Mouse (Mus musculus) thymus, postnatal 36 days (tissue): Measurements from ENCODE around the gene Snx29.

Experiments
- DNase-seq, 2 experiments: peaks; one replicate each; pipeline ENCODE4 v3.0.0; 2022; ENCODE audit warnings: mixed read lengths in 2 of 2

Snx29 gene

GRCm38 (mm10) chr16:11747867-11748266 is 425.2 kb downstream of the Snx29 start:
- no peak for DNase-seq

DNA sequence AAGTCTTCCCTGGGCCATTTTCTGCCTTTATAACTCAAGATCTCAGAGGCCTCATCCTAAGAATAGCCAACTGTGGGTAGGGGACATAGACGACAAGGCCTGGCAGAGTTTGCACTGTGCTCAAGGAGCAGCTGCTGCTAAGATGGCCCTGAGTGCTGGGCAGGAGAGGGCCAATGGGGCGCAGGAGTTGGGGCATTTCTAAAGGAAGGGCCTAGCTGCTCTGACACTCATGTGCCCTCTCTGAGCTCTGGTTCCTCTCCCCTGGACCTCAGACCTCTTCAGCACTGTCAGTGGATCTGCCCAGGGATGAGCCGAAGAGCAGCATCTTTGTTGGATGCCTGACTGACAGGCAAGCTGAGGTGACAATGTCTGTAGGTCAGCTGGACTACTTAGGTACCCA is 426.4 kb downstream of the Snx29 start:
- DNase-seq: no peak

GRCm38 (mm10) chr16:11750605-11751004 is 427.9 kb downstream of the Snx29 start:
- DNase-seq: no peak

DNA sequence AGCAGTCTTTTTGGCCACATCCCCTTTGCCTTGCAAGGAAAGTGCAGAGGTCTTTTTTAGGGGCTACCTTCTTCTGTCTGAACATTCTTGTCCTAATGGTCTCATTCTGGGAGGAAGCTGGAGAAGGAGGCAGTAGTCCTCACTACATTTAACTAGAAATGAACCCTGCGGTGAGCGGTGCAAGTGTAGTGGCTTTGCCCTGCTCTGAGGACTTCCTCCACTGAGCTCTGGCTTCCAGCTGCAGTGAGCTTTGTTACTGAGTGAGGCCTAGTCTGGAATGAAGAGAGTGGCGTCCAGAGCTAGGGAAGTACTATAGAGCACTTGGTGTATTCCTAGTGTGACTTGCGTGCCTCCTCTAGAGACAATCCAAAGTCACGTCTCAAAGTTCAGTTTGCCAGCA is 429.8 kb downstream of the Snx29 start:
- DNase-seq: no peak

- no peak for DNase-seq
Measured at GRCm38 (mm10) chr16:11753466-11753865, 430.8 kb downstream of the Snx29 start.

GRCm38 (mm10) chr16:11754136-11754535 is 431.4 kb downstream of the Snx29 start:
- DNase-seq: no peak

- no peak for DNase-seq
Measured at GRCm38 (mm10) chr16:11755281-11756066, 432.8 kb downstream of the Snx29 start.

DNA sequence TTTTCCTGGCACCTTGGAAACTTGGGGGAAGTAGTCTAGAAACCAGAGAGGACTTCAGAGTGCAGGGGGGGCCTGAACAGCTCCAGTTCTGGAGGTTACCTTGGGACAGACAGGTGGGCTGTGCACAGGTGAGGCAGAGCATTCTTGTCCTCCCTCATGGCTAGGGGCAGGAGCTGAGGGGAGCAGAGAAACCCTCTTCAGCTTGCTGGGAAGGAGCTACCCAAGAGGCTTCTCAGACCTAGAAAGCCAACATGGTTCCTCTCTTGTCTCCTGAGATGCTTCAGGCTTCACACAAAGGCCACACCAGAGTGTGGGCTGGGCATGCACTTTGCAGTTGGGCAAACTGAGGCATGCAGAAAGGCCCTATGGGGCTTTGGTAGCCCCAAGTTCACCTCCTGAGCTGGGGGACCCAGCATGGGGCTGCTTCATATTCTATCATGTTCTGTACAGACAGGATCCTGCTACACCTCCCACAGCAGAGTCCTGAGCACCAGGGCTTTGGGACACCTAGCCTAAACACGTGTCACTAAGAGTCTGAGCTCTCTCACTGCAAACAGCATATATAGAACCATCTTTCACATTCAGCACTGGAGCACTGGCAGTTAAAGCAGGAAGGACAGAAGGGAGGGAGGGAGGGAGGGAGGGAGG is 434.0 kb downstream of the Snx29 start:
- no peak for DNase-seq

GRCm38 (mm10) chr16:11757471-11757870 is 434.8 kb downstream of the Snx29 start:
- DNase-seq: no peak

- no peak for DNase-seq
Measured at GRCm38 (mm10) chr16:11757951-11758350, 435.2 kb downstream of the Snx29 start.

GRCm38 (mm10) chr16:11772318-11772717 is 449.6 kb downstream of the Snx29 start:
- no peak for DNase-seq

DNA sequence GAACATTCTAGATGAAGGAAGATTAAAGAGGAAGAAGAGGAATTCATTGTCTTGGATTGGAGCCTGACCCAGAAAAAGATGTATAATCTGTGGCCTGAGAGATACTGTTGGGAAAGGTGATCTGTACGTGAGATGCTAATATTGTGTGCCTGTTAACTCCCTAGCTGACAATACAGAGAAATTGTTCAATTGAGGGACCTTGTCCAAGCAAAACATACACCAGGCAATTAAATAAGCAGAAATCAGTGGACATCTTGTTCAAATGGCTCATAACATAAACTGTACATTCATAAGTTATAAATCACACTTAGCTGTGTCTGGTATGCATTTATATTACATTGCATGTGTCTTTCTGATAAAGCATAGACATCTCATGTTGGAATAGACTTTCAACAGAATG is 451.6 kb downstream of the Snx29 start:
- no peak for DNase-seq

- no peak for DNase-seq
Measured at GRCm38 (mm10) chr16:11776528-11776927, 453.8 kb downstream of the Snx29 start.

DNA sequence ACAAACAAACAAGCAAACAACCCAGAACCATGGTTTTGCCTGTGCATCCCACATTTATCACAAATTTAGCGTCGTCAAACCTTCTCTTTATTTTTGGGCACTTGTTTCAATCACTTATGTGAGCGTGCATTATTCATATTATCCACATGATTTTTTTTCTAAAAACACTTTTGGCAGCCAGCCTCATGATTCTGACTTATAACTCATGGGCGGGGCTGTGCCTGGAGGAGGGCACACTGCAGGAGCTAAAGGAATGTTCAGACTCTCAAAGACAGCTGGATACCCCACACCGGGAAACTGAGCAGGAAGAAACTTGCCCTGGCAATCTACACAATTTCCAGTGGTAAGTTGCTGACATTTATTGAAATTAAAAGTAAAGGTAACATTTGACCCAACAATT is 455.5 kb downstream of the Snx29 start:
- no peak for DNase-seq

DNA sequence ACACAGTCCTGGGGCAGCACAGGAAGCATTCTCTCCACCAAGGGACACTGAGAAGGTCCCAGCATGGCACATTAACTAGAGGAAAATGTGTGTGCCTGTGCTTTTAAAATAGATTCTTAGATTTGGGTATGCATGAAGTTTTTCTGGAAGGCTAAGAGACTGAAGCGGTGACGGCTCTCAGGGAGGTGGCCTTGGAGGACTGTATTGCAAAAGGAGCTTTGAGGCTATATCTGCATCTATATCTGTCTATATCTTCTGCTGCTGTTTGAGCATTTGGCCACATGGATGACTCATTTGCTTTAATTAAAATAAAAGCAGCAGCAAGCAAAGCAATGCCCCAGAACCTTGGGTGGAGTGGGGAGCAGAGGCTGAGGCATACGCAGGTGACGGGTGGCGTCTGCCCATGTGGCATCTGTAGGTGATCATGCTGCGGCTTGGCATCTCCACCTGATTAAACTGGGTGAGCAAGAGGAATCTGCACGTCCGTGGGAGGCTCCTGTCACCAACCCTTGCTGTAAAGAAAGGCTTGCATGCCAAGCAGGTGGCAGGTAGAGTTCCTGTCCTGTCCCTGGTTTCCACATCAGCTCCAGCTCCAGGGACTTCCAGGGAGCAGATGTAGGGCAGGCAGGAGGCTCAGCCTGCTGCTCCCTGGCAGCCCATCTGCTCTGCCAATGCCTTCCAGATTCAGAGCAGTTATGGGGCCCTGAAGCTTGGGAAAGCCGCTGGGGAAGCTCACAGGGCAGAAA is 456.2 kb downstream of the Snx29 start:
- DNase-seq: no peak

- DNase-seq: no peak
Measured at GRCm38 (mm10) chr16:11782082-11782481, 459.4 kb downstream of the Snx29 start.

DNA sequence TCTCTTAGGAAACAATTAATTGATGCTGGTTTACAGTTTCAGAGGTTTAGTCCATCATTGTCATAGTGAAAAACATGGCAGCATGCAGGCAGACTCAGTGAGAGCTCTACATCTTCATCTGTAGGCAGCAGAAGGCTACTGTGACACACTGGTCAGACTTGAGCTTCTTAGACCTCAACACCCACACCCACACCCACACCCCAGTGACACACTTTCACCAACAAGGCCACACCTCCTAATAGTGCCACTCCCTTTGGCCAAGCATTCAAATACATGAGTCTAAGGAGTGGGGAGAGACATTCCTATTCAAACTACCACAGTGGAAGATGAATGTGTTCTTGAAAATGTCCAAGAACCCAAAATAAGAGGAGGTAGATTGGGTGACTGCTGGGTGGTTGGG is 460.6 kb downstream of the Snx29 start:
- no peak for DNase-seq

DNA sequence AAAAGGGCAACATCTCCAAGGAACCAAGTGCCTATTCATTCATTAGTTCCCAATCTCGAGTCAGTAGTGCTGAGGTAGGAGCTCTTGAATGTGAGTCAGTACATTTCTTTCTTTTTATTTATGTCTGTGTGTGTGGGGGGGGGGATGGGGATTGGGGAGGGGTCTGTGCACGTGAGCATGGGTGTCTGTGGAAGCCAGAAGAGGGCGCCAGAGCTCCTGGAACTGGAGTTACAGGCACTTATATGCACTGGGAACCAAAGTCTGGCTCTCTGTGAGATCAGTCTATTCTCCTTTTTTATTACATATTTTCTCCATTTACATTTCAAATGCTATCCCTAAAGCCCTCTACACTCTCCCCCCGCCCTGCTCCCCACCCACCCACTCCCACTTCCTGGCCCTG is 461.6 kb downstream of the Snx29 start:
- no peak for DNase-seq

DNA sequence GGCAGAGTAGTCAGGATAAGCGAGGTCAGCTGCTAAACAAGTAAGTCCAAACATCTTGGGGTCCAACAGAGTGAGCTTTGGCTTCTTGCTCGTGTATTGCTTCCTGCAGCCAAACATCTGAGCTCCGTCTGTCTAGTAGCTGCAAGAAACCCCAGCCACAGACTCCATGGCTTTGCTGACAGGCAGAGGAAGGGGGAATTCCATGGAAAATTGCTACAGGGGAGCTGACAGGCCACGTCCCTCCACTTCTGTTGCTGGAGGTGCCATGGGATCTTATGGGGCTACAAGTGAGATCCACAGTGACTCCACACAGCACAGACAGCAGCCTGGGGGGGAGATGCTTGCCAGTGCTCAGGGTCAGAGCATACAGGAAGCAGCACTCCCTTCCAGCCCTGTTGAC is 463.1 kb downstream of the Snx29 start:
- no peak for DNase-seq

GRCm38 (mm10) chr16:11790476-11790875 is 467.8 kb downstream of the Snx29 start:
- DNase-seq: no peak

- no peak for DNase-seq
Measured at GRCm38 (mm10) chr16:11793391-11793790, 470.7 kb downstream of the Snx29 start.

GRCm38 (mm10) chr16:11794628-11795027 is 471.9 kb downstream of the Snx29 start:
- no peak for DNase-seq

DNA sequence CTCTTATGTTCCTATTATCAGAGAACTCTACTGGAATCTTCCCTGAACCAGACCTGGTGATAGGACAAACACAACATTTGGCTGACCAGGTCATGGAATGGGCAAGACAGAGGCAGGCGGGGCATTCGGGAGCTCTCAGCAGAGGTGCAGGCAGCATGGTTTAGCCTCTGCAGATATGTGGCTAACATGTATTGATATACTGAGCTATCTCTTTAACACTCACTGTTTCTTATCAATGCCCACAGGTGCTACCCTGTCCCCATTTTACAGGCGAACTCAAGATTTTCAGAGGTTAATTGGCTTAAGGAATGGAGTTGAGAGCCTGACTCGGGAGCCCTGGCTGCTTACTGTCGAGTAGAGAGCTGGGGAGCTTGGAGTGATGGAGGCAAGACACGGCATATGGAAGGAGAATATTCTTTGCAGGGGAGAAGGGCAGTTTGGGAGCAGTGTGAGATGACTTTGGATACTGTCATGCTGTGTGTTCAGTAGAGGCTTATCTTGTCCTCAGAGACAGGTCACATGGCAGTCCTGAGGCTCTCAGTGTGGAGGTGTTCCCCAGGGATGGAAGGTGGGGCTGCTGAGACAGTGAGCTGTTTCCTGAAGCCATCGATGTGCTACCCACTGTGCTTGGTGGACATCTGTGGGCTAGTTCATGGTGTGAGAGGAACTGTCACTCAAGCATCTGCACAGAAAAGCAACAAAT is 473.2 kb downstream of the Snx29 start:
- no peak for DNase-seq
